Mouse (Mus musculus) MEL (cell line): Measurements from ENCODE around the gene Nup88. TPM values are rescaled to one million over a fixed set of nuclear protein-coding genes. Genes with fewer than 3 reads are reported as not detected.

ENCODE experiments used
- DNase-seq: peaks from one replicate; pipeline ENCODE4 v3.0.0; 2011; ENCODE audit warnings: low read depth, low spot score
- H3K27ac ChIP-seq: 2 replicates; pipeline ENCODE4 v1.5.1; 2012; ENCODE audit warnings: low read depth, mild to moderate bottlenecking, control low read depth, low read length, moderate library complexity; ENCODE audit not compliant: control insufficient read depth
- H3K27me3 ChIP-seq, 2 experiments: fragments of 150-350 bp in 1 of 2; sonication (generic) in 1 of 2; 2 replicates each; pipeline ENCODE4 v1.6.1; 2012; ENCODE audit warnings: low read length in 2 of 2, mild to moderate bottlenecking in 2 of 2, improper control_type of control experiment in 1 of 2, moderate library complexity in 1 of 2; ENCODE audit not compliant: insufficient read depth in 2 of 2, control insufficient read depth in 1 of 2
- H3K36me3 ChIP-seq, 2 experiments: 2 replicates each; pipeline ENCODE4 v1.6.1; 2012 to 2014; ENCODE audit warnings: low read length in 2 of 2, improper control_type of control experiment in 1 of 2, inconsistent platforms in 1 of 2, mild to moderate bottlenecking in 1 of 2; ENCODE audit not compliant: insufficient read depth in 2 of 2, control insufficient read depth in 1 of 2
- H3K4me1 ChIP-seq, 2 experiments: fragments of 150-350 bp in 1 of 2; sonication (generic) in 1 of 2; 2 replicates each; pipeline ENCODE4 v1.6.1; 2012; ENCODE audit warnings: low read length in 2 of 2, improper control_type of control experiment in 1 of 2, mild to moderate bottlenecking in 1 of 2; ENCODE audit not compliant: insufficient read depth in 2 of 2, control insufficient read depth in 1 of 2
- H3K4me3 ChIP-seq, 2 experiments: fragments of 150-350 bp in 1 of 2; sonication (generic) in 1 of 2; 2 replicates each; pipeline ENCODE4 v1.5.1; 2012; ENCODE audit warnings: low read depth in 2 of 2, low read length in 2 of 2, mild to moderate bottlenecking in 2 of 2, moderate library complexity in 2 of 2, control low read depth in 1 of 2, improper control_type of control experiment in 1 of 2; ENCODE audit not compliant: control insufficient read depth in 1 of 2, insufficient read depth in 1 of 2
- H3K79me2 ChIP-seq: 2 replicates; pipeline ENCODE4 v1.6.1; 2012; ENCODE audit warnings: mild to moderate bottlenecking, low read length, moderate library complexity; ENCODE audit not compliant: control insufficient read depth, poor library complexity, insufficient read depth
- H3K9ac ChIP-seq: 2 replicates; pipeline ENCODE4 v1.6.1; 2012; ENCODE audit warnings: low read depth, mild to moderate bottlenecking, control low read depth, low read length, moderate library complexity; ENCODE audit not compliant: control insufficient read depth, poor library complexity, severe bottlenecking
- H3K9me3 ChIP-seq: fragments of 150-350 bp; sonication (generic); replicated peaks from 2 replicates; pipeline ENCODE4 v1.6.1; 2012; ENCODE audit warnings: mild to moderate bottlenecking, low read length, improper control_type of control experiment, moderate library complexity; ENCODE audit not compliant: insufficient read depth
- CHD1 ChIP-seq: IDR thresholded peaks from 2 replicates; pipeline ENCODE4 v1.6.1; 2012; ENCODE audit warnings: low read depth, mild to moderate bottlenecking, inconsistent platforms, low read length, improper control_type of control experiment
- CTCF ChIP-seq, 3 experiments: IDR thresholded peaks in 2 of 3; conservative IDR thresholded peaks in 1 of 3; 2 replicates each; pipeline ENCODE4 v1.5.1; 2011 to 2012; ENCODE audit warnings: low read length in 3 of 3, low read depth in 2 of 3, mild to moderate bottlenecking in 2 of 3, improper control_type of control experiment in 1 of 3, inconsistent platforms in 1 of 3, mixed read lengths in 1 of 3, moderate library complexity in 1 of 3; ENCODE audit not compliant: control insufficient read depth in 1 of 3, insufficient read depth in 1 of 3, poor library complexity in 1 of 3, severe bottlenecking in 1 of 3
- EP300 ChIP-seq, 2 experiments: IDR thresholded peaks; 2 replicates each; pipeline ENCODE4 v1.6.1; 2011; ENCODE audit warnings: improper control_type of control experiment in 2 of 2, low read length in 2 of 2, low read depth in 1 of 2, mild to moderate bottlenecking in 1 of 2
- MEF2A ChIP-seq: IDR thresholded peaks from 2 replicates; pipeline ENCODE4 v1.6.1; 2014; ENCODE audit warnings: low read depth, mild to moderate bottlenecking, inconsistent platforms, low read length, improper control_type of control experiment; ENCODE audit not compliant: poor library complexity, insufficient replicate concordance, severe bottlenecking; ENCODE audit errors: extremely low read depth
- POLR2A ChIP-seq, 2 experiments: IDR thresholded peaks; 2 replicates each; pipeline ENCODE4 v1.6.1; 2011 to 2012; ENCODE audit warnings: low read length in 2 of 2, mild to moderate bottlenecking in 2 of 2, control low read depth in 1 of 2, improper control_type of control experiment in 1 of 2, low read depth in 1 of 2, moderate library complexity in 1 of 2; ENCODE audit not compliant: control insufficient read depth in 1 of 2, insufficient read depth in 1 of 2, poor library complexity in 1 of 2
- UBTF ChIP-seq: IDR thresholded peaks from 2 replicates; pipeline ENCODE4 v1.6.1; 2012; ENCODE audit warnings: low read depth, mild to moderate bottlenecking, inconsistent platforms, low read length, improper control_type of control experiment, moderate library complexity, borderline replicate concordance; ENCODE audit not compliant: insufficient read depth
- ZC3H11A ChIP-seq: IDR thresholded peaks from 2 replicates; pipeline ENCODE4 v1.6.1; 2012; ENCODE audit warnings: low read depth, mild to moderate bottlenecking, inconsistent platforms, low read length, improper control_type of control experiment
- ZNF384 ChIP-seq: IDR thresholded peaks from 2 replicates; pipeline ENCODE4 v1.6.1; 2012; ENCODE audit warnings: low read depth, mild to moderate bottlenecking, inconsistent platforms, low read length, improper control_type of control experiment
- polyA plus RNA-seq, 2 experiments: library from polyadenylated mRNA; stranded (reverse) in 1 of 2; unstranded in 1 of 2; fragments of >175 nt in 1 of 2; fragments of >200 nt in 1 of 2; gene quantifications; 2 replicates each; pipeline versions ENCODE4 v1.2.1 to v1.2.4; 2012; ENCODE audit warnings: low replicate concordance in 2 of 2, low read depth in 1 of 2; ENCODE audit not compliant: insufficient read length in 2 of 2, insufficient read depth in 1 of 2, missing spikeins in 1 of 2
- total RNA-seq: library from RNA; depleted of rRNA; stranded (reverse); fragments of 300-350 nt; gene quantifications from 2 replicates; pipeline ENCODE4 v1.2.3, GENCODE M21; 2012

Nup88 gene
- total and polyA plus RNA-seq, 3 experiments: 56.3 to 72.5 TPM; not detected in 1

- TF ChIP-seq CHD1 (no peak), POLR2A (IDR thresholded peaks at IDR 0.05; ENCODE audit: control insufficient read depth in 1 of 2, insufficient read depth in 1 of 2, low read depth in 1 of 2, low read length in 2 of 2, poor library complexity in 1 of 2) (0 out of 4 replicates have a peak, but pooled peaks of 1 of the 2 experiments have one; percentile 12)
These were observed 24.6 kb downstream of the Nup88 start (continued) for GRCm38 (mm10) chr11:70944935-70945817.

GRCm38 (mm10) chr11:70943651-70944050 is 26.1 kb downstream of the Nup88 start:
- Histone ChIP-seq H3K79me2 (no peaks in the 10 kb centered on the region), H3K9ac (no peak overlapping the region), H3K9me3 (no peaks in the 10 kb centered on the region), H3K36me3 (peaks cover 0 to 39% of the 10 kb centered on the region in 2 experiments; a peak in 2 of 4 replicates), H3K4me1 (no peaks in the 10 kb centered on the region), H3K4me3 (no peak overlapping the region), H3K27ac (no peak overlapping the region), H3K27me3 (no peaks in the 10 kb centered on the region)
- no peak for DNase-seq
- TF ChIP-seq MEF2A (no peak), ZNF384 (no peak), ZC3H11A (no peak)

GRCm38 (mm10) chr11:70942596-70942995 is 27.2 kb downstream of the Nup88 start:
- no peaks in the 10 kb centered on the region for H3K79me2 ChIP-seq
- peaks cover 0 to 40% of the 10 kb centered on the region in 2 experiments; a peak in 2 of 4 replicates for H3K36me3 ChIP-seq
- TF ChIP-seq CTCF (IDR thresholded peaks at IDR 0.05 in 2 of 3, conservative IDR thresholded peaks at IDR 0.05 in 1 of 3; ENCODE audit: control insufficient read depth in 1 of 3, insufficient read depth in 1 of 3, low read depth in 2 of 3, low read length in 3 of 3, poor library complexity in 1 of 3, severe bottlenecking in 1 of 3) (peak; percentile 9 to 19 (median 11); a peak in 2 of 6 replicates), CHD1 (no peak)
- no peaks in the 10 kb centered on the region for H3K27me3 ChIP-seq
- no peaks in the 10 kb centered on the region for H3K4me1 ChIP-seq
- H3K27ac ChIP-seq: no peak overlapping the region
- no peaks in the 10 kb centered on the region for H3K9me3 ChIP-seq
- no peak overlapping the region for H3K9ac ChIP-seq
- DNase-seq: no peak
- no peak overlapping the region for H3K4me3 ChIP-seq

- no peak for DNase-seq
- Histone ChIP-seq H3K27me3 (no peaks in the 10 kb centered on the region), H3K79me2 (no peaks in the 10 kb centered on the region), H3K9ac (no peak overlapping the region), H3K9me3 (no peaks in the 10 kb centered on the region), H3K27ac (no peak overlapping the region), H3K4me3 (no peak overlapping the region), H3K4me1 (no peaks in the 10 kb centered on the region), H3K36me3 (peaks cover 0 to 36% of the 10 kb centered on the region in 2 experiments; a peak in 2 of 4 replicates)
- no peak for TF ChIP-seq UBTF
- no peak for TF ChIP-seq EP300 (IDR thresholded peaks at IDR 0.05; ENCODE audit: low read depth in 1 of 2, low read length in 2 of 2)
- TF ChIP-seq CTCF (IDR thresholded peaks at IDR 0.05 in 2 of 3, conservative IDR thresholded peaks at IDR 0.05 in 1 of 3; ENCODE audit: control insufficient read depth in 1 of 3, insufficient read depth in 1 of 3, low read depth in 2 of 3, low read length in 3 of 3, poor library complexity in 1 of 3, severe bottlenecking in 1 of 3): peak in 1 of 3 experiments; percentile 24; a peak in 1 of 6 replicates
These were observed 34.5 kb downstream of the Nup88 start for GRCm38 (mm10) chr11:70935316-70935715.
